Mouse (Mus musculus) right cerebral cortex, postnatal 4 days (tissue): ENCODE data around the gene Gm26602.
A peak's percentile ranks its signal among the peaks of the same experiment; 100 is the strongest.

Experiments
- DNase-seq: peaks from one replicate; pipeline ENCODE4 v3.0.0-alpha.2; 2022

Gene Gm26602

GRCm38 (mm10) chr10:79886054-79886453 lies 24.6 kb upstream of the Gm26602 start, which contains the start of gene Elane:
Gene Elane (plus strand): TSS chr10:79886247.
- no peak for DNase-seq

GRCm38 (mm10) chr10:79886611-79887010 lies 24.0 kb upstream of the Gm26602 start:
- no peak for DNase-seq

- no peak for DNase-seq
Observed at GRCm38 (mm10) chr10:79889386-79889785, 21.3 kb upstream of the Gm26602 start.

- no peak for DNase-seq
Observed at GRCm38 (mm10) chr10:79890670-79891069, 20.0 kb upstream of the Gm26602 start, which contains the start of gene Cfd. Gene Cfd (plus strand): TSS chr10:79890853.

GRCm38 (mm10) chr10:79892451-79893118 lies 18.1 kb upstream of the Gm26602 start:
- peak; percentile 84 for DNase-seq

- no peak for DNase-seq
Observed at GRCm38 (mm10) chr10:79896306-79896705, 14.3 kb upstream of the Gm26602 start.

GRCm38 (mm10) chr10:79896814-79897213 lies 13.8 kb upstream of the Gm26602 start:
- DNase-seq: no peak

- DNase-seq: no peak
Observed at GRCm38 (mm10) chr10:79897316-79898245, 13.1 kb upstream of the Gm26602 start.

- DNase-seq: no peak
Observed at GRCm38 (mm10) chr10:79900951-79901410, 9.7 kb upstream of the Gm26602 start.

- no peak for DNase-seq
Observed at GRCm38 (mm10) chr10:79906712-79907111, 3.9 kb upstream of the Gm26602 start.

- DNase-seq: no peak
Observed at GRCm38 (mm10) chr10:79907415-79907814, 3.2 kb upstream of the Gm26602 start.

- peak; percentile 88 for DNase-seq
Observed at GRCm38 (mm10) chr10:79908167-79909091, 2.2 kb upstream of the Gm26602 start, which contains the start of gene Med16. Gene Med16 (minus strand): TSS chr10:79908923.

GRCm38 (mm10) chr10:79909092-79909922 lies 1.3 kb upstream of the Gm26602 start:
- DNase-seq: no peak

GRCm38 (mm10) chr10:79912412-79912811 lies 1.8 kb downstream of the Gm26602 start:
- DNase-seq: no peak

- no peak for DNase-seq
Observed at GRCm38 (mm10) chr10:79914131-79914947, 3.7 kb downstream of the Gm26602 start.

GRCm38 (mm10) chr10:79914948-79915596 lies 4.4 kb downstream of the Gm26602 start:
- no peak for DNase-seq

- no peak for DNase-seq
Observed at GRCm38 (mm10) chr10:79916081-79916480, 5.4 kb downstream of the Gm26602 start.

- peak; percentile 83 for DNase-seq
Observed at GRCm38 (mm10) chr10:79916808-79917531, 6.3 kb downstream of the Gm26602 start, which contains the start of gene Kiss1r. Gene Kiss1r (plus strand): TSS chr10:79916971.

- no peak for DNase-seq
Observed at GRCm38 (mm10) chr10:79917532-79918100, 7.0 kb downstream of the Gm26602 start.
